Mouse (Mus musculus) spleen, adult 2 months (tissue): ENCODE measurements around the gene Hist1h2ac.

ENCODE experiments used
- CTCF ChIP-seq: fragments of 200-500 bp; IDR thresholded peaks from 2 replicates; pipeline ENCODE4 v1.5.1; 2011; ENCODE audit warnings: mild to moderate bottlenecking, inconsistent platforms; ENCODE audit not compliant: insufficient read depth, insufficient read length, insufficient replicate concordance; ENCODE audit errors: extremely low read depth
- POLR2A ChIP-seq: fragments of 200-500 bp; IDR thresholded peaks from 2 replicates; pipeline ENCODE4 v1.6.1; 2011; ENCODE audit warnings: low read depth, low read length, inconsistent platforms

DNA sequence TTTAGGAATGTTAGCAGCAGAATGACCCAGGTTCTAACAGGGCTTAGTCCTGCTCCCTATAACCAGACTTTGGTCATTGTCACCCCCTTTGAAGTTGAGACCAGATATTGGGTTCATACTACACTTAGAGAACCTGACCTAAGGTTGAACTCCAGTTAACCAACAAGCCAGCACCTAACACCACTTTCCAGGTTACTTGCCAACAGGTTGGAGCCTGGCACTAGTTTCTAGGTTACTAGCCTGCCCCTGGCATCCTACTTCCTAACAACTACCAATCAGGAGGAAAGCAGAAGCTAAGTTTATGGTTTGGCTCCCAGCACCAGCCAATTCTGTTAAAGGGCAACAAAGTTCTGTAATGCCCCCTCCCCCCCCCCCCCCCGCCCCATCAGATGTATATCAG is 41.5 kb upstream of the Hist1h2ac start:
- TF ChIP-seq CTCF = no peak
- TF ChIP-seq POLR2A = no peak
